Mouse (Mus musculus) erythroid progenitor cell, adult 5-6 weeks (primary cell): ENCODE measurements around the gene A630095N17Rik. TPM values are rescaled to one million over a fixed set of nuclear protein-coding genes. Genes with fewer than 3 reads are reported as not detected.
A peak's percentile ranks its signal among the peaks of the same experiment; 100 is the strongest.

Experiments used
- ATAC-seq: replicated peaks from 2 replicates; pipeline ENCODE4 v1.8.0; 2016; ENCODE audit warnings: moderate number of reproducible peaks, mild to moderate bottlenecking, moderate TSS enrichment, inconsistent platforms; ENCODE audit not compliant: poor library complexity, low FRiP score, severe bottlenecking
- total RNA-seq, 2 experiments: library from RNA; stranded (forward) in 1 of 2; stranded (reverse) in 1 of 2; fragments of 150-400 nt in 1 of 2; fragments of 186-747, 209-891 nt in 1 of 2; gene quantifications; 2 replicates each; pipeline versions ENCODE4 v1.2.3 to v1.2.4; 2015 to 2017; ENCODE audit warnings: low replicate concordance in 2 of 2

The A630095N17Rik gene
- total RNA-seq, 2 experiments from 2014 or later: not detected

GRCm38 (mm10) chr1:75181377-75181870 lies 50.5 kb downstream of the A630095N17Rik start:
- no peak for ATAC-seq

GRCm38 (mm10) chr1:75180741-75181140 lies 51.2 kb downstream of the A630095N17Rik start:
- no peak for ATAC-seq

DNA sequence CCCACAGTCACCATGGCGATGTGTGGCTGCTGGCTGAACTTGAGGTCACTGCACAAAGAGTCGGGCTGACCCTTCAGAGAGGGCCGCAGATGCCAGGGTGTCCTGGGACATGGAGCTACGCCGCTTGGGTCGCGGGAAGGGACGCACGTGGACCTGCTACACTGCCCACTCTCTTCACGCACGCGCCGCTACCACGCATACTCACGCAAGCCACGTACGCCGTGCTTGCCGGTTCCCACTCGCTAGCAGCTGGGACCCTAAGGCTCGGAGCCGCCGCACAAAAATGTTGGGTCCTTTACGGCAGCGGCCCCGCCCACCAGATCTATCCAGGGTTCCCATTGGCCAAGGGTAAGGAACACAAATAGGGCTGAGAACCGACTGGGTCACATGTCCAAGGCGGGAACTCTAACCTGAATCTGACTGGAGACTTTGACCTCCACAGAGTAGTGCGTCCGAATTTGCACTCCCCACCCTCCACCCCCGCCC lies 51.8 kb downstream of the A630095N17Rik start, which contains the start of gene Abcb6:
Abcb6 (minus strand) TSS at position 288 of the 486 bp plus-strand sequence.
- ATAC-seq: peak; percentile 85

GRCm38 (mm10) chr1:75179334-75180104 lies 52.4 kb downstream of the A630095N17Rik start:
- peak; percentile 75 for ATAC-seq

Other genes with a start within 250 kb of the A630095N17Rik start
- 5.8 and 12.2 TPM in 2 replicates for gene Nhej1, start 106.9 kb downstream of the A630095N17Rik start, total RNA-seq (2015; ENCODE audit: low replicate concordance)
- gene Nhej1, start 106.9 kb downstream of the A630095N17Rik start, total RNA-seq (2017; ENCODE audit: low replicate concordance): 10.5 and 11.0 TPM in 2 replicates
- gene Slc23a3, start 98.2 kb downstream of the A630095N17Rik start, total RNA-seq (2015; ENCODE audit: low replicate concordance): not detected in 2 replicates
- not detected in 2 replicates for gene Slc23a3, start 98.2 kb downstream of the A630095N17Rik start, total RNA-seq (2017; ENCODE audit: low replicate concordance)
- 28.5 and 33.5 TPM in 2 replicates for gene Cnppd1, start 89.4 kb downstream of the A630095N17Rik start, total RNA-seq (2015; ENCODE audit: low replicate concordance)
- gene Cnppd1, start 89.4 kb downstream of the A630095N17Rik start, total RNA-seq (2017; ENCODE audit: low replicate concordance): 66.4 and 76.2 TPM in 2 replicates
- 145 and 163 TPM in 2 replicates for gene Retreg2, start 89.3 kb downstream of the A630095N17Rik start, total RNA-seq (2015; ENCODE audit: low replicate concordance)
- 133 and 149 TPM in 2 replicates for gene Retreg2, start 89.3 kb downstream of the A630095N17Rik start, total RNA-seq (2017; ENCODE audit: low replicate concordance)
- 43.6 and 75.0 TPM in 2 replicates for gene Zfand2b, start 63.5 kb downstream of the A630095N17Rik start, total RNA-seq (2015; ENCODE audit: low replicate concordance)
- gene Zfand2b, start 63.5 kb downstream of the A630095N17Rik start, total RNA-seq (2017; ENCODE audit: low replicate concordance): 54.6 and 69.4 TPM in 2 replicates
- 198 and 219 TPM in 2 replicates for gene Abcb6, start 51.7 kb downstream of the A630095N17Rik start, total RNA-seq (2015; ENCODE audit: low replicate concordance)
- gene Abcb6, start 51.7 kb downstream of the A630095N17Rik start, total RNA-seq (2017; ENCODE audit: low replicate concordance): 116 and 174 TPM in 2 replicates
- gene Ankzf1, start 40.0 kb downstream of the A630095N17Rik start, total RNA-seq (2015; ENCODE audit: low replicate concordance): 5.9 and 7.6 TPM in 2 replicates
- gene Ankzf1, start 40.0 kb downstream of the A630095N17Rik start, total RNA-seq (2017; ENCODE audit: low replicate concordance): 8.9 and 10.0 TPM in 2 replicates
- gene Atg9a, start 39.9 kb downstream of the A630095N17Rik start, total RNA-seq (2015; ENCODE audit: low replicate concordance): 29.2 and 39.4 TPM in 2 replicates
- gene Atg9a, start 39.9 kb downstream of the A630095N17Rik start, total RNA-seq (2017; ENCODE audit: low replicate concordance): 38.8 and 54.5 TPM in 2 replicates
- 23.1 and 23.9 TPM in 2 replicates for gene Glb1l, start 21.3 kb downstream of the A630095N17Rik start, total RNA-seq (2015; ENCODE audit: low replicate concordance)
- 14.2 and 43.3 TPM in 2 replicates for gene Glb1l, start 21.3 kb downstream of the A630095N17Rik start, total RNA-seq (2017; ENCODE audit: low replicate concordance)
- gene Stk16, start 21.3 kb downstream of the A630095N17Rik start, total RNA-seq (2015; ENCODE audit: low replicate concordance): 96.0 and 112 TPM in 2 replicates
- gene Stk16, start 21.3 kb downstream of the A630095N17Rik start, total RNA-seq (2017; ENCODE audit: low replicate concordance): 82.3 and 141 TPM in 2 replicates
- gene Tuba4a, start 12.2 kb downstream of the A630095N17Rik start, total RNA-seq (2015; ENCODE audit: low replicate concordance): 474 and 550 TPM in 2 replicates
- 246 TPM in 2 replicates for gene Tuba4a, start 12.2 kb downstream of the A630095N17Rik start, total RNA-seq (2017; ENCODE audit: low replicate concordance)
- 154 and 158 TPM in 2 replicates for gene Dnajb2, start 4.3 kb upstream of the A630095N17Rik start, total RNA-seq (2015; ENCODE audit: low replicate concordance)
- 356 and 386 TPM in 2 replicates for gene Dnajb2, start 4.3 kb upstream of the A630095N17Rik start, total RNA-seq (2017; ENCODE audit: low replicate concordance)
- not detected in 2 replicates for gene Ptprn, start 32.4 kb upstream of the A630095N17Rik start, total RNA-seq (2015; ENCODE audit: low replicate concordance)
- gene Ptprn, start 32.4 kb upstream of the A630095N17Rik start, total RNA-seq (2017; ENCODE audit: low replicate concordance): not detected in 2 replicates
- not detected in 2 replicates for gene Resp18, start 46.3 kb upstream of the A630095N17Rik start, total RNA-seq (2015; ENCODE audit: low replicate concordance)
- gene Resp18, start 46.3 kb upstream of the A630095N17Rik start, total RNA-seq (2017; ENCODE audit: low replicate concordance): not detected in 2 replicates
- gene Dnpep, start 85.9 kb upstream of the A630095N17Rik start, total RNA-seq (2015; ENCODE audit: low replicate concordance): 7.5 and 7.6 TPM in 2 replicates
- gene Dnpep, start 85.9 kb upstream of the A630095N17Rik start, total RNA-seq (2017; ENCODE audit: low replicate concordance): 1.7 and 6.5 TPM in 2 replicates
- not detected in 2 replicates for gene Des, start 128.2 kb upstream of the A630095N17Rik start, total RNA-seq (2015; ENCODE audit: low replicate concordance)
- not detected in 2 replicates for gene Des, start 128.2 kb upstream of the A630095N17Rik start, total RNA-seq (2017; ENCODE audit: low replicate concordance)
- not detected in 2 replicates for gene Speg, start 143.2 kb upstream of the A630095N17Rik start, total RNA-seq (2015; ENCODE audit: low replicate concordance)
- gene Speg, start 143.2 kb upstream of the A630095N17Rik start, total RNA-seq (2017; ENCODE audit: low replicate concordance): 0.13 TPM in 1 of 2 replicates, not detected in the other
- gene Gmppa, start 203.8 kb upstream of the A630095N17Rik start, total RNA-seq (2015; ENCODE audit: low replicate concordance): 17.6 and 23.1 TPM in 2 replicates
- gene Gmppa, start 203.8 kb upstream of the A630095N17Rik start, total RNA-seq (2017; ENCODE audit: low replicate concordance): 3.6 and 10.8 TPM in 2 replicates
- gene Asic4, start 218.3 kb upstream of the A630095N17Rik start, total RNA-seq (2015; ENCODE audit: low replicate concordance): not detected in 2 replicates
- not detected in 2 replicates for gene Asic4, start 218.3 kb upstream of the A630095N17Rik start, total RNA-seq (2017; ENCODE audit: low replicate concordance)
- gene Chpf, start 247.2 kb upstream of the A630095N17Rik start, total RNA-seq (2015; ENCODE audit: low replicate concordance): not detected in 2 replicates
- gene Chpf, start 247.2 kb upstream of the A630095N17Rik start, total RNA-seq (2017; ENCODE audit: low replicate concordance): 0.77 TPM in 1 of 2 replicates, not detected in the other
- not detected in 2 replicates for gene Tmem198, start 247.4 kb upstream of the A630095N17Rik start, total RNA-seq (2015; ENCODE audit: low replicate concordance)
- not detected in 2 replicates for gene Tmem198, start 247.4 kb upstream of the A630095N17Rik start, total RNA-seq (2017; ENCODE audit: low replicate concordance)